Mouse (Mus musculus) spleen, adult 2 months (tissue): ENCODE results near the gene Rpl10a.

Experiments used
- CTCF ChIP-seq: fragments of 200-500 bp; IDR thresholded peaks from 2 replicates; pipeline ENCODE4 v1.5.1; 2011; ENCODE audit warnings: mild to moderate bottlenecking, inconsistent platforms; ENCODE audit not compliant: insufficient read depth, insufficient read length, insufficient replicate concordance; ENCODE audit errors: extremely low read depth
- POLR2A ChIP-seq: fragments of 200-500 bp; IDR thresholded peaks from 2 replicates; pipeline ENCODE4 v1.6.1; 2011; ENCODE audit warnings: low read depth, low read length, inconsistent platforms

DNA sequence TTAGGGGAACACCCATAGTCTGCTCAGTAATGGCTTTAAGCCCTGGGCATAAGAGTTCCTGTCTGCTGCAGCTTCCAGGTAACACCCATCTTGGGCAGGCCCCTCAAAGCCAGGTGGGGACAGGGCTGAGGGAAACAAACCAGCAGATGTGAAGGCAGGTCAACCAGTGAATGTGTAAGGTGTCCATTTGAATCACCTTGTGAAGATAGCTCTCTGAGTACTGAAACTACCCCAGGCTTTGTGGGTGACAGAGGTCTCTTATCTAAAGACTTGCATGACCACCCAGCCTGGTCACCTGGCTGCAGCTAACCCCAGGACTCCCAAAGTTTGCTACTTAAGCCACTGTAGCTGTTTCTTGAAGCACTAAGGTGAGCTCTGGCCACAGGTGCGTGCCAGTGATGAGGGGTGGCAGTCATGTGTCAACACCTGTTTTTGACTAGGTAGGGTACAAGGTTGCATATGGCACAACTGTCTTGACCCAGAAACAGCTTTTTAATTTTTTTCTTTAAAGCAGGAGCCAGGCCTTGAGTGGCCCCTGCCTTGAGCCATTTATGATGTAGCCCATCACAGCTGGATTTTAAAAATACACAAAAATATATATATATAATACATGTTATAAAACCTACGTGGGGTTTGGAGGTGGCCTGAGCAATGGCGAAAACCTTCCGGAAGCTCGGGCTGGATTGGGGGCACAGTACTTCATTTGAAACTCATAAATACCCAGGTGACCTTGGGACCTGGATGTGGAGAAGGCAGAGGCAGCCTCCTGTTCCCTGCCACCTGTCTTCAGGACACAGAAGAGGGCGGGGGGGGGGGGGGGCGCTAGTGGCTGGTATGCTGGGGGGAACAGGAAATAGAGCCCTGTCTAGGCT, 3.2 kb downstream of the Rpl10a start:
- TF ChIP-seq CTCF, result no peak
- no peak for TF ChIP-seq POLR2A
